Mouse (Mus musculus) neural tube, embryonic 14.5 days (tissue): Measurements from ENCODE around the gene Slc16a11. TPM values are rescaled to one million over a fixed set of nuclear protein-coding genes. Genes with fewer than 3 reads are reported as not detected.

ENCODE experiments used
- ATAC-seq: fragments of 200-750 bp; cut with Nextera tagmentation; 2 replicates; pipeline ENCODE4 v1.8.0; 2017; ENCODE audit warnings: low read depth, mild to moderate bottlenecking, moderate TSS enrichment, moderate library complexity
- H3K27ac ChIP-seq: fragments of 300-500 bp; sonication (generic); 2 replicates; pipeline ENCODE4 v1.5.1; 2014; ENCODE audit warnings: low read depth, mild to moderate bottlenecking, control low read depth, low read length, moderate library complexity, mixed read lengths
- H3K27me3 ChIP-seq: fragments of 300-500 bp; sonication (generic); 2 replicates; pipeline ENCODE4 v1.6.1; 2014; ENCODE audit warnings: low read length; ENCODE audit not compliant: control insufficient read depth, insufficient read depth
- H3K36me3 ChIP-seq: fragments of 300-500 bp; sonication (generic); 2 replicates; pipeline ENCODE4 v1.6.1; 2014; ENCODE audit warnings: low read length, mixed read lengths; ENCODE audit not compliant: control insufficient read depth, insufficient read depth
- H3K4me1 ChIP-seq: fragments of 300-500 bp; sonication (generic); 2 replicates; pipeline ENCODE4 v1.6.1; 2014; ENCODE audit warnings: low read length; ENCODE audit not compliant: control insufficient read depth, insufficient read depth
- H3K4me2 ChIP-seq: fragments of 300-500 bp; sonication (generic); 2 replicates; pipeline ENCODE4 v1.6.1; 2014; ENCODE audit warnings: mild to moderate bottlenecking, low read depth, low read length, control low read depth
- H3K4me3 ChIP-seq: fragments of 300-500 bp; sonication (generic); 2 replicates; pipeline ENCODE4 v1.5.1; 2014; ENCODE audit warnings: low read depth, low read length, control low read depth, mixed read lengths
- H3K9ac ChIP-seq: fragments of 300-500 bp; sonication (generic); replicated peaks from 2 replicates; pipeline ENCODE4 v1.6.1; 2014; ENCODE audit warnings: low read depth, mild to moderate bottlenecking, control low read depth, low read length, mixed read lengths
- H3K9me3 ChIP-seq: fragments of 300-500 bp; sonication (generic); 2 replicates; pipeline ENCODE4 v1.6.1; 2016; ENCODE audit warnings: low read length; ENCODE audit not compliant: control insufficient read depth
- WGBS: fragments of 180-500 bp; shearing (Covaris S2); extraction: QIAGEN DNeasy Blood & Tissue Kit; methylation state at CpG from one replicate; pipeline ENCODE4 v1.1.7; 2014; 5-methylcytosine and 5-hydroxymethylcytosine counted together
- polyA plus RNA-seq: library from polyadenylated mRNA; unstranded; fragments of >200 nt; fragmentation: Nextera tagmentation; extraction: Ambion mirVana; gene quantifications from 2 replicates; pipeline ENCODE4 v1.2.1, GENCODE M21; 2014

The Slc16a11 gene
- polyA plus RNA-seq, 1 experiment from 2014 or later = 4.0 TPM

DNA sequence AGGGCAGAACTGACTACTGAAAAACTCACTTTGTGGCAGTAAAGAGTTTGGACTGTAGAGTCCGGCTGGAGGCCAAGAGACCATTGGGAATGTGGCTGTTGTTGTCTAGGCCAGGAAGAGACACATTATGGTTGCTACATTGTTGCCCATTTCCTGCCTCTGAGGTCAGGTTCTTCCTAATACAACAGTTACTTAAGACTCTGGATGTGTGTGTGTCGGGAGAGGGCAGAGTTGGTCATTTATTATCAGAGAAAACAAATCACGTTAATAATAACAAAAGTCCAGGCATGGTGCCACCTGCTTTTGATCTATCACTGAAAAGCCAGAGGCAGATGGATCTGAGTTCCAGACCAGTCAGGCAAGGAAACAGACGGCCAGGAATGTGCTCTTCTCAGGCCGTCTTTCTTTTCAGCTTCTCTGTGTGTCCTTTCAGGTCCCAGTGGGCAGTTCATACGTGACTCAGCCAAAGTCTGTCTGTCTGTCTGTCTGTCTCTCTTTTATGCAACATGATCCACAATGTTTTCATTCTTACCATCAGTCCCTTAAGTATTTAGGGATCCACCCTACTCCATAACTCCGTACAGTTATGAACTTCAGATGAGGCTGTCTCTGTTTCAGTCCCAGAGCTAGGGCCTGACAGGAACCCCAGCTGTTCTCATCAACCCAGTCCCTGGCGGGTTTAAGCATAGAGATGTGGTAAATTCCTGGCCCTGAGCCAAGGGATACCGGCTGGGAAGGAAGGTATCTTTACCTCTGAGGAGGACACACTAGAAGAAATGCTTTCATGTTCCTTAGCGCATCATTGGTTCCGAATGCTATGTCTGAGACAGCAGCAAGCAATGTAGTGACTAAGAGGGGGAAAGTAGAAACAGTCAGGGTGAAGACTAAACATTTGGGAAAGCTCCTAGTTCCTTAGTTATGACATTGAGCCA is 18.9 kb upstream of the Slc16a11 start:
- 65% methylated on average over 11 of the region's 11 CpGs for WGBS
- Histone ChIP-seq H3K4me1 (no peaks in the 10 kb centered on the region), H3K9me3 (no peaks in the 10 kb centered on the region), H3K27me3 (no peaks in the 10 kb centered on the region), H3K4me3 (no peak overlapping the region), H3K9ac (no peak overlapping the region), H3K27ac (no peak overlapping the region), H3K4me2 (no peak overlapping the region), H3K36me3 (no peaks in the 10 kb centered on the region)
- ATAC-seq = no peak

- no peak overlapping the region for H3K4me3 ChIP-seq
- no peak overlapping the region for H3K4me2 ChIP-seq
- H3K27me3 ChIP-seq = no peaks in the 10 kb centered on the region
- H3K36me3 ChIP-seq = no peaks in the 10 kb centered on the region
- no peak overlapping the region for H3K9ac ChIP-seq
- 96% methylated on average over 3 of the region's 3 CpGs for WGBS
- no peak overlapping the region for H3K27ac ChIP-seq
- H3K9me3 ChIP-seq = no peaks in the 10 kb centered on the region
- no peaks in the 10 kb centered on the region for H3K4me1 ChIP-seq
- no peak for ATAC-seq
Observed at GRCm38 (mm10) chr11:70198332-70198731, 14.2 kb upstream of the Slc16a11 start.

GRCm38 (mm10) chr11:70199107-70199506 is 13.4 kb upstream of the Slc16a11 start:
- Histone ChIP-seq H3K4me3 (no peak overlapping the region), H3K27me3 (no peaks in the 10 kb centered on the region), H3K36me3 (no peaks in the 10 kb centered on the region), H3K4me1 (no peaks in the 10 kb centered on the region), H3K27ac (no peak overlapping the region), H3K9ac (no peak overlapping the region), H3K4me2 (no peak overlapping the region), H3K9me3 (no peaks in the 10 kb centered on the region)
- 88% methylated on average over 8 of the region's 8 CpGs for WGBS
- no peak for ATAC-seq

DNA sequence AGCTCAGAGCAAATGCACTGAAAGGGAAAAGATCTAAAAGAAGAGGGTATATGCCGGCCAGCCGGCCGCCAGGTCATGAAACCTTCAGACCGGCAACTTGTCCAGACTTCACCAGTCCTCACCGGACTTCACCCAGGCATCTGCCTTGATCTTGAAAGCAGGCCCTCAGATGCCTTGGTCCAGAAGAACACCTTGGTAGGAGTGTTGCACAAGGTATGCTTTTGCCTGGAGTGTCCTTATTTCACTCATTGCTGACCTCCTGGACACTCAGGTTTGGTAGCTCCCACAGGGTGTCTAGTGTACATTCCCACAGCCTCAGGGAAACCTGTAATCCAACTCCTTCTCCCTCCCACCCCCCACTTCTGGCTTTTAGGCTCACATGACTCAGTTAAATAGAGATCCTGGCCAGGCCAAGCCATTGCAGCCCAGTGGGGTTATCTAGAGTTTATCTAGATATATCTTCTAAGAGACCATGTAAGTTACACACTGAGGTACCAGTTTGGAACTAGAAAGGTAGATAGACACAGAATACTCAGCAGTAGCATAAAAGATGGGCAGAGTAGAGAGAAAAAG is 12.4 kb upstream of the Slc16a11 start:
- Histone ChIP-seq H3K4me2 (no peak overlapping the region), H3K27ac (no peak overlapping the region), H3K9me3 (no peaks in the 10 kb centered on the region), H3K36me3 (no peaks in the 10 kb centered on the region), H3K27me3 (no peaks in the 10 kb centered on the region), H3K4me3 (no peak overlapping the region), H3K9ac (no peak overlapping the region), H3K4me1 (no peaks in the 10 kb centered on the region)
- ATAC-seq = no peak
- WGBS = 85% methylated on average over 5 of the region's 5 CpGs

GRCm38 (mm10) chr11:70201691-70202090 is 10.9 kb upstream of the Slc16a11 start:
- H3K36me3 ChIP-seq = no peaks in the 10 kb centered on the region
- no peaks in the 10 kb centered on the region for H3K27me3 ChIP-seq
- H3K9ac ChIP-seq = no peak overlapping the region
- H3K27ac ChIP-seq = no peak overlapping the region
- no peak overlapping the region for H3K4me2 ChIP-seq
- H3K4me1 ChIP-seq = no peaks in the 10 kb centered on the region
- ATAC-seq = no peak
- H3K9me3 ChIP-seq = no peaks in the 10 kb centered on the region
- H3K4me3 ChIP-seq = no peak overlapping the region
- WGBS = 36% methylated on average over 5 of the region's 5 CpGs

GRCm38 (mm10) chr11:70206801-70207200 is 5.8 kb upstream of the Slc16a11 start:
- 87% methylated on average over 2 of the region's 2 CpGs for WGBS

GRCm38 (mm10) chr11:70207283-70207682 is 5.3 kb upstream of the Slc16a11 start:
- no peaks in the 10 kb centered on the region for H3K4me1 ChIP-seq
- no peaks in the 10 kb centered on the region for H3K36me3 ChIP-seq
- WGBS = 87% methylated on average over 7 of the region's 7 CpGs

More at GRCm38 (mm10) chr11:70206801-70207200, 5.8 kb upstream of the Slc16a11 start:
- no peaks in the 10 kb centered on the region for H3K27me3 ChIP-seq
- no peak overlapping the region for H3K27ac ChIP-seq
- H3K4me1 ChIP-seq = no peaks in the 10 kb centered on the region
- no peaks in the 10 kb centered on the region for H3K36me3 ChIP-seq
- no peak overlapping the region for H3K9ac ChIP-seq
- no peak for ATAC-seq
- no peak overlapping the region for H3K4me3 ChIP-seq
- H3K9me3 ChIP-seq = no peaks in the 10 kb centered on the region
- no peak overlapping the region for H3K4me2 ChIP-seq

GRCm38 (mm10) chr11:70208778-70209388 is 3.7 kb upstream of the Slc16a11 start:
- Histone ChIP-seq H3K4me2 (no peak overlapping the region), H3K27ac (no peak overlapping the region), H3K27me3 (peaks cover 7% of the 10 kb centered on the region), H3K9me3 (no peaks in the 10 kb centered on the region), H3K4me3 (no peak overlapping the region), H3K36me3 (no peaks in the 10 kb centered on the region), H3K4me1 (peaks cover 5% of the 10 kb centered on the region; the same call in 1 of the 2 replicates), H3K9ac (no peak overlapping the region)
- ATAC-seq = no peak
- 79% methylated on average over 5 of the region's 5 CpGs for WGBS

More at GRCm38 (mm10) chr11:70207283-70207682, 5.3 kb upstream of the Slc16a11 start:
- H3K9ac ChIP-seq = no peak overlapping the region
- no peak overlapping the region for H3K4me2 ChIP-seq
- no peak overlapping the region for H3K27ac ChIP-seq
- no peak overlapping the region for H3K4me3 ChIP-seq
- no peak for ATAC-seq
- H3K27me3 ChIP-seq = no peaks in the 10 kb centered on the region; the same call in 1 of the 2 replicates
- no peaks in the 10 kb centered on the region for H3K9me3 ChIP-seq

DNA sequence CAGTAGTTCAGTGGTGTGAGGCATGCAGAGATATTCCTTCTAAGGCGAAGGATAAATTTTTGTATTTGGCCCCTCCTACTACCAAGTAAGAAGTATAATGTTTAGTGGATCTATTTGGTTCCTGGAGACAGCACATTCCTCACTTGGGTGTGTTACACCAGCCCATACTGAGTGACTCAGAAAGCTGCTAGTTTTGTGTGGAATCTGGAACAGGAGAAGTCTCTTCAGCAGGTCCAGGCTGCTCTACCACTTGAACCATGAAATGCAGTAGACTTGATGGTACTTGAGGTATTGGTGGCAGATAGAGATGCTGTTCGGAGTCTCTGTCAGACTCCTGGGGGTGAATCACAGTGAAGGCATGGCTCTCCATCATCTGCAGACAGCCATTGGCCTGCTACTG is 1.9 kb upstream of the Slc16a11 start:
- H3K9me3 ChIP-seq = no peaks in the 10 kb centered on the region
- H3K4me1 ChIP-seq = peaks cover 12% of the 10 kb centered on the region
- H3K4me3 ChIP-seq = no peak overlapping the region
- no peak overlapping the region for H3K4me2 ChIP-seq
- ATAC-seq = no peak
- H3K27ac ChIP-seq = no peak overlapping the region
- H3K36me3 ChIP-seq = no peaks in the 10 kb centered on the region
- peaks cover 20% of the 10 kb centered on the region for H3K27me3 ChIP-seq
- H3K9ac ChIP-seq = no peak overlapping the region
- 87% methylated on average over 2 of the region's 2 CpGs for WGBS
